Mouse (Mus musculus) kidney, postnatal 0 days (tissue): Measurements from ENCODE around the gene H2-Ob. TPM values are rescaled to one million over a fixed set of nuclear protein-coding genes. Genes with fewer than 3 reads are reported as not detected.

Experiments used
- ATAC-seq: fragments of 200-750 bp; cut with Nextera tagmentation; replicated peaks from 2 replicates; pipeline ENCODE4 v1.8.0; 2017; ENCODE audit warnings: low read depth, moderate number of reproducible peaks, moderate TSS enrichment, moderate library complexity; ENCODE audit not compliant: low FRiP score
- DNase-seq: peaks from one replicate; pipeline ENCODE4 v3.0.0-alpha.2; 2016; ENCODE audit warnings: low spot score
- H3K27ac ChIP-seq: fragments of 300-500 bp; sonication (generic); 2 replicates; pipeline ENCODE4 v1.5.1; 2014; ENCODE audit warnings: mild to moderate bottlenecking
- H3K27me3 ChIP-seq: fragments of 300-500 bp; sonication (generic); 2 replicates; pipeline ENCODE4 v1.6.1; 2014; ENCODE audit warnings: low read length, mixed read lengths; ENCODE audit not compliant: insufficient read depth
- H3K36me3 ChIP-seq: fragments of 300-500 bp; sonication (generic); 2 replicates; pipeline ENCODE4 v1.6.1; 2014; ENCODE audit warnings: low read length, mixed read lengths; ENCODE audit not compliant: insufficient read depth
- H3K4me1 ChIP-seq: fragments of 300-500 bp; sonication (generic); replicated peaks from 2 replicates; pipeline ENCODE4 v1.6.1; 2014; ENCODE audit warnings: antibody characterized with exemption, low read length, mixed read lengths; ENCODE audit not compliant: insufficient read depth
- H3K4me2 ChIP-seq: fragments of 300-500 bp; sonication (generic); 2 replicates; pipeline ENCODE4 v1.6.1; 2014; ENCODE audit warnings: mild to moderate bottlenecking, low read length, moderate library complexity, mixed read lengths
- H3K4me3 ChIP-seq: fragments of 300-500 bp; sonication (generic); replicated peaks from 2 replicates; pipeline ENCODE4 v1.5.1; 2014; ENCODE audit warnings: low read depth, low read length
- H3K9ac ChIP-seq: fragments of 300-500 bp; sonication (generic); 2 replicates; pipeline ENCODE4 v1.6.1; 2014; ENCODE audit warnings: low read depth, low read length
- H3K9me3 ChIP-seq: fragments of 300-500 bp; sonication (generic); replicated peaks from 2 replicates; pipeline ENCODE4 v1.6.1; 2016; ENCODE audit warnings: low read length, inconsistent platforms, mixed read lengths
- CTCF ChIP-seq: IDR thresholded peaks from 2 replicates; pipeline ENCODE4 v1.5.1; 2016; ENCODE audit warnings: antibody characterized with exemption, low read depth, mild to moderate bottlenecking, moderate library complexity
- WGBS: fragments of 180-500 bp; shearing (Covaris S2); extraction: QIAGEN DNeasy Blood & Tissue Kit; methylation state at CpG from one replicate; pipeline ENCODE4 v1.1.7; 2014; 5-methylcytosine and 5-hydroxymethylcytosine counted together
- polyA plus RNA-seq: library from polyadenylated mRNA; unstranded; fragments of >200 nt; fragmentation: Nextera tagmentation; extraction: Ambion mirVana; gene quantifications from 2 replicates; pipeline ENCODE4 v1.2.1, GENCODE M21; 2015

Gene H2-Ob
- polyA plus RNA-seq, 1 experiment from 2014 or later, result 0.18 TPM

DNA sequence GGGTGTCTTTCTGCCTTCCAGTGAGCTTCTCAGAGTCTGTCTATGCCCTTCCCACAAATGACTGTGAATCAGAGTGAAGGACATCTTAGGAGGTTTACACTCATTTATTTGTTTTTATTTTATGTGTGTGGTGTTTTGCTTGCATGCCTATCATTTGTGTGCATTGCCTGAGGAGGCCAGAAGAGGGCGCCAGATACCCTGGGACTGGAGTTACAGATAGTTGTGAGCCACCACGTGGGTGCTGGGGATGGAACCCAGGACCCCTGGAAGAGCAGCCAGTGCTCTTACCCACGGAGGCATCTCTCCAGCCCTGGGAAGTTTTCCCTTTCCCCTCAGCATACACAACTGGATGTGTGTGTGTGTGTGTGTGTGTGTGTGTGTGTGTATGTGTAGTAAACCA is 29.0 kb upstream of the H2-Ob start:
- no peak overlapping the region for H3K4me3 ChIP-seq
- no peak overlapping the region for H3K4me2 ChIP-seq
- no peaks in the 10 kb centered on the region for H3K9me3 ChIP-seq
- H3K36me3 ChIP-seq, result no peaks in the 10 kb centered on the region
- H3K27ac ChIP-seq, result no peak overlapping the region
- peaks cover 14% of the 10 kb centered on the region; the same call in 1 of the 2 replicates for H3K27me3 ChIP-seq
- 57% methylated on average over 3 of the region's 3 CpGs for WGBS
- DNase-seq (no peak), ATAC-seq (no peak)
- H3K4me1 ChIP-seq, result no peaks in the 10 kb centered on the region; the same call in 1 of the 2 replicates
- peak; percentile 49 for TF ChIP-seq CTCF
- no peak overlapping the region for H3K9ac ChIP-seq

DNA sequence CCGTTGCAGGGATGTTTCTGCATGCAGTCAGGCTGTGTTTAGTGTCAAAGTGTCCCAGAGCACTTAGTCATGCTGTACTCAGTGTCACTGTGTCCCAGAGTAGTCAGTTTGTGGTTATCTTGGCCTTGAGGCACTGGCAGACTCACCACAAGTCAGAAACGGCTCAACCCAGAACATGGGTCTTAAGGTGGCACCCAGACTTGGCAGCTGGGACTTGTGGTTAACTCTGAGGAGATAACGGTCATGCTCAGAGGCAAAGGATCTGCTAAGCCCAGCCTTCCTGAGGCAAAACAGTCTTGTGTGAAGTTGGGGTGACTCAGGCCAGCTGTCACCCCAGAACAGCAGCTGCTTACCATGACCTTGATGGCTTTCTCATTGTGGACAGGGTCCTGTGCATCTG is 28.1 kb upstream of the H2-Ob start:
- Histone ChIP-seq H3K27ac (no peak overlapping the region), H3K9me3 (no peaks in the 10 kb centered on the region), H3K27me3 (peaks cover 14% of the 10 kb centered on the region; the same call in 1 of the 2 replicates), H3K36me3 (no peaks in the 10 kb centered on the region), H3K9ac (no peak overlapping the region), H3K4me2 (no peak overlapping the region), H3K4me1 (no peaks in the 10 kb centered on the region), H3K4me3 (no peak overlapping the region)
- no peak for TF ChIP-seq CTCF
- ATAC-seq (no peak), DNase-seq (no peak)
- WGBS, result 59% methylated on average over 3 of the region's 3 CpGs

DNA sequence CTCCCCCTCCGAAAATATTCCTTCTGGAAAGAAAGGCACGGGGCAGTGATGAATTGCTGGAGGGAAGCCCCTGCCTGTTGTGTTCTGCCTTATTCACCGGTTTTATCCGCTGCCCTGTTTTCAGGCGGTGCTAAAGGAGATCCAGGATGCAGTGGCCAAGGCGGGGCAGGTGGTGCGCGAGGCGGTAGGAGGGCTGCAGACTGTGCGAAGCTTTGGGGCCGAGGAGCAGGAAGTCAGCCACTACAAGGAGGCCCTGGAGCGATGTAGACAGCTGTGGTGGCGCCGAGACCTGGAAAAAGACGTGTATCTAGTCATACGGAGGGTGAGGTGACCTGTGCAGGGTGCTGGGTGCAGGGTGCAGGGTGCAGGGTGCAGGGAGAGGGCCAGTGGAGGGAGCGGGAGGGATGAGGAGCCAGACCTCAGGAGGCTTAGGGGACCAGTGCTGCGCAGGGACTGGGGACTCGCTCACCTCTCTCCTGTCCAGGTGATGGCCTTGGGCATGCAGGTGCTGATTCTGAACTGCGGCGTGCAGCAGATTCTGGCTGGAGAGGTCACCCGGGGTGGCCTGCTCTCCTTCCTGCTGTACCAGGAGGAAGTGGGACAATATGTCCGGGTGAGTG is 26.8 kb upstream of the H2-Ob start:
- DNase-seq, result no peak
- no peak overlapping the region for H3K9ac ChIP-seq
- H3K27me3 ChIP-seq, result peaks cover 14% of the 10 kb centered on the region; the same call in 1 of the 2 replicates
- no peak overlapping the region for H3K27ac ChIP-seq
- no peak overlapping the region for H3K4me2 ChIP-seq
- 25% methylated on average over 23 of the region's 23 CpGs for WGBS
- 0 out of 2 replicates have a peak, but pooled peaks have one; percentile 33 for ATAC-seq
- no peaks in the 10 kb centered on the region for H3K9me3 ChIP-seq
- H3K4me3 ChIP-seq, result no peak overlapping the region
- H3K36me3 ChIP-seq, result no peaks in the 10 kb centered on the region
- no peaks in the 10 kb centered on the region for H3K4me1 ChIP-seq
- no peak for TF ChIP-seq CTCF

DNA sequence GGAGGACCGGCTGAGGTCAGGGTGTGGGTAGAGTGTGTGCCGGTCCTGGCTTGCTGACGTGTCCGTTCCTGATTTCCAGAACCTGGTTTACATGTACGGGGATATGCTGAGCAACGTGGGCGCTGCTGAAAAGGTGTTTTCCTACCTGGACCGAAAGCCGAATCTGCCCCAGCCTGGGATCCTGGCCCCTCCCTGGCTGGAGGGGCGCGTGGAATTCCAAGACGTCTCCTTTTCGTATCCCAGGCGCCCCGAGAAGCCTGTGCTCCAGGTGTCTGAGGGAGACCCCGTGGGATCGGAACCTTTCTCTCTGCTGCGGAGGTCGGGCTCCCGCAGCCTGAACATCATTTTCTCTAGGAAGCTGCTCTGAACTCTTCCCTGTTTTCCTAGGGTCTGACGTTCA is 24.8 kb upstream of the H2-Ob start:
- WGBS, result 47% methylated on average over 21 of the region's 21 CpGs
- Histone ChIP-seq H3K4me3 (no peak overlapping the region), H3K4me2 (no peak overlapping the region), H3K9me3 (no peaks in the 10 kb centered on the region), H3K27ac (no peak overlapping the region), H3K9ac (no peak overlapping the region), H3K27me3 (peaks cover 14% of the 10 kb centered on the region; the same call in 1 of the 2 replicates), H3K4me1 (no peaks in the 10 kb centered on the region), H3K36me3 (no peaks in the 10 kb centered on the region)
- ATAC-seq (no peak), DNase-seq (no peak)
- no peak for TF ChIP-seq CTCF

DNA sequence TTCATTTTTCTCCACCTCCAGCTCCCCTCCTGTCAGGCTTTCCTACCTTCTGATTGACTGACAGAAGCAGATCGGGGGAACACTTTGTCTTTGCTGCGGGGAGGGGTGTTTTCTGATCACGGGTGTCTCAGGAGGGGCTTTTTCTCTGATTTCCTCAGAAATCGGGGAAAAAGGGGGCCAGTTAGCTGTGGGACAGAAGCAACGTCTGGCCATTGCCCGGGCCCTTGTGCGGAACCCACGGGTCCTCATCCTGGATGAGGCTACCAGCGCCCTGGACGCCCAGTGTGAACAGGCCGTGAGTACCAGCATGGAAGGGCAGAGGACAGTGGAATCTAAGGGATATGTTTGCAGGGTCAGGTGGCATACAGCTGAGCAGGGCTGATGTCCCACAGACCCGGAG is 23.5 kb upstream of the H2-Ob start:
- DNase-seq (no peak), ATAC-seq (no peak; the same call in 1 of the 2 replicates)
- Histone ChIP-seq H3K4me1 (no peaks in the 10 kb centered on the region), H3K4me3 (no peak overlapping the region), H3K4me2 (no peak overlapping the region), H3K9me3 (no peaks in the 10 kb centered on the region), H3K27ac (no peak overlapping the region), H3K9ac (no peak overlapping the region), H3K27me3 (peaks cover 14% of the 10 kb centered on the region; the same call in 1 of the 2 replicates), H3K36me3 (no peaks in the 10 kb centered on the region)
- no peak for TF ChIP-seq CTCF
- 87% methylated on average over 12 of the region's 12 CpGs for WGBS

DNA sequence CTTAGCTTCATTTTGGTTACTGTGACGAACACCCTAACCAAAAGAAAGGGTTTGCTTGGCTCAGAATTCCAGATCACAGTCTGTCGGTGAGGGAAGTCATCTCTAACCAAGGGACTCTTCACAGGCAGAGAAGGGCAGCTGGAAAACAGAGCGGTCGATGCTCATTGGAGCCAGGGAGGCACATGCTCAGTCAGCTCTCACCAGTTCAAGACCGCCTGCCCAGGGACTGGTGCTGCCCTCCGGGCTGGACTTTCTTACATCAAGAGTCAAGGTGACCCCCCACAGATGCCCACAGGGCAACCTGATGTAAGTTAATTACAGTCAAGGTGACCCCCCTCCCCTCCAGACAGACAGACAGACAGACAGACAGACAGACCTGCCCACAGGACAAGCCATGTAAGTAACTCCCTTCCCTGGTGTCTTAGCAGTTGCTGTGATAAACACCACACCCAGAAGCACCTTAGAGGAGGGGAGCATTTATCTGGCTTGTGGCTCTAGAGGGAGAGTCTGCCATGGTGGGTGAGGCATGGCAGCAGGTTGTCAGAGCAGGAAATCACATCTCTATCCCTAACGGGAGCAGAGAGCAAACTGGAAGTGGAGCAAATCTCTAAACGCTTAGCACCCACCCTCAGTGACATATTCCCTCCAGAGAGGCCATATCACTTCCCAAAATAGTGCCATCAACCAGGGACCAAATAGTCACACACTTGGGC is 21.3 kb upstream of the H2-Ob start:
- Histone ChIP-seq H3K4me2 (no peak overlapping the region), H3K4me3 (no peak overlapping the region), H3K27me3 (peaks cover 14% of the 10 kb centered on the region; the same call in 1 of the 2 replicates), H3K27ac (no peak overlapping the region), H3K36me3 (no peaks in the 10 kb centered on the region), H3K9ac (no peak overlapping the region), H3K9me3 (no peaks in the 10 kb centered on the region), H3K4me1 (no peaks in the 10 kb centered on the region)
- ATAC-seq, result no peak
- no peak for TF ChIP-seq CTCF
- no peak for DNase-seq
- WGBS, result 83% methylated on average over 8 of the region's 8 CpGs
